9 mouse cellular contexts compared by ENCODE assay signal in the genomic region with DNA sequence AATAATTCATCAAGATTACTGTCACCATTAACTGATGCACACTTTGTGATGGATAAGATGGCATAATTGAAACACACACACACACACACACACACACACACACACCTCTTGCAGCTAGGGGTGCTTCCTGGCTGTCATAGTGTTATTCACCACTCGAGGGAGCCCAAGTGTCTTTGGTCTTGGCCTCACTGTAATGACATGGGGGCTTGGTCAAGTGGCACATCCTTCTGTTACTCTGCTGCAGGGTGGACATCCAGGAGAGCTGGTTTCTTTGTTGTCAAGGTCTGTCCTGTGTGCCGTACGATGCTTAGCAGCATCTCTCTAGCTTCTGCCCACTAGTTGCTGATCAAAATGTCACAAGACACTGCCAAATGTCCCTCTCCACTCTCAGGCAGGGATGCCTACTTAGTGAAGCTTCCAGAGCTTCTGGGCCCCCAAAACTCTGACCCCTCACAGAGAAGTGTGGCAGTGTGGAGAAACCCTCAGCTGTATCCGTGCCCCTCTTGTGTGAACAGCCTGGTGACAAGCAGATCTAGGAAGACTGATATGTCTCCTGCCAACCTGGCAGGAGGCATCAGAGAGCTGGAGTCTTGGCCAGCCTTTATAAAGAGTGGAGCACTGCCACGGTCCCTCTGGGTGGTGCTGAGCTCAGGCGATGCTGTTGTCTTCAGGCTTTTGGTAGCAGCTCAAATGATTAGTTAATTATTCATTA.
DNase-seq lines count a peak whose midpoint lies in the region; ATAC-seq lines count a peak whose summit lies in the region.
"Had no signal": no experiment of that assay in that cellular context is flagged by ENCODE, and none has a peak within 500 bp of the region (broad histone marks: within the 10 kb centered on the region; RNA-seq: fewer than 3 reads in every experiment).

No protein-coding gene starts in this region.

- no peak overlapping the region for H3K9ac ChIP-seq in neural tube, embryonic 12.5 days

- H3K4me1 ChIP-seq in neural tube, embryonic 12.5 days = peaks cover 5% of the 10 kb centered on the region; the same call in 1 of the 2 replicates
- H3K4me1 ChIP-seq: megakaryocyte, embryonic 14.5 days had no signal

- no peaks in the 10 kb centered on the region for H3K27me3 ChIP-seq in neural tube, embryonic 12.5 days (replicated peaks)
- H3K27me3 ChIP-seq: megakaryocyte, embryonic 14.5 days had no signal

- WGBS in neural tube, embryonic 12.5 days = 62% methylated on average over 6 of the region's 6 CpGs

- no peaks in the 10 kb centered on the region for H3K36me3 ChIP-seq in neural tube, embryonic 12.5 days

- no peaks in the 10 kb centered on the region for H3K9me3 ChIP-seq in neural tube, embryonic 12.5 days
- H3K9me3 ChIP-seq: megakaryocyte, embryonic 14.5 days had no signal

- no peak overlapping the region for H3K4me3 ChIP-seq in neural tube, embryonic 12.5 days
- H3K4me3 ChIP-seq: megakaryocyte, embryonic 14.5 days had no signal

- no peak for ATAC-seq in CD4-positive, CD25-positive, alpha-beta regulatory T cell, adult 4 months
- peak; percentile 71 for ATAC-seq in neural tube, embryonic 12.5 days (ENCODE audit: low FRiP score, low read depth)

- H3K4me2 ChIP-seq in neural tube, embryonic 12.5 days (replicated peaks) = no peak overlapping the region

- intact Hi-C loops in left cerebral cortex, postnatal 14 days (cut with DNase I) = loop anchor here (10.0 kb wide), 1 partner anchor 542 kb away; no protein-coding TSS in a partner anchor

- no peak overlapping the region for H3K27ac ChIP-seq in neural tube, embryonic 12.5 days

- DNase-seq in CD4-positive, CD25-positive, alpha-beta regulatory T cell, adult 2 months (ENCODE audit: low read depth, low spot score) = peak; percentile 12
- DNase-seq in A20 (ENCODE audit: low read depth, low spot score) = peak; percentile 41
- peak; percentile 70 for DNase-seq in cerebellum, adult 9-11 months
- DNase-seq in gastrocnemius, postnatal 10 days = peak; percentile 36
- peak; percentile 39 to 48 for DNase-seq in left cerebral cortex, postnatal 14 days (ENCODE audit: low spot score in 2 of 2)
- no peak for DNase-seq in thymus, adult 18-20 months

Comparison
In these comparisons a context has a peak if more than half of its experiments do, and no peak if none do; other contexts are left out.
1. DNase-seq: peak in CD4-positive, CD25-positive, alpha-beta regulatory T cell, adult 2 months (single experiment), A20 (single experiment), cerebellum, adult 9-11 months (single experiment), gastrocnemius, postnatal 10 days (single experiment) and left cerebral cortex, postnatal 14 days (2 of 2); none in thymus, adult 18-20 months (0 of 2).